13 mouse cellular contexts compared by ENCODE assay signal in the genomic region with DNA sequence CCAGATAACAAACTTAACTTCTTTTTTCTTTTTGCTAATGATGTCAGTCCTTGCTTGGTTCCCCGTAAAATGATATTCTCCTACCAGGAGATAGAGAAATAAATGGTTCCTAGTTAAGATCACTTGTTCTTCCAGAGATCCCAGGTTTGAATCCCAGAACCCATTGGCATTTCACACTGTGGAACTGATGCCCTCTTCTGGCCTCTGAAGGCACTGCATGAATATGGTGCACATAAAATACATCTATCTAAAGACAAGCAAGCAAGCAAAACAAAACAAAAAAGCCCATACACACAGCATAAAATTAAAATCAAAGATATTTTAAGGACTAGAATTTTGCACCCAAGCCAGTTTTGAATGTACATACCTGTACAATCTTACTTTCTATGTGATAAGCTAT.
DNase-seq lines count a peak whose midpoint lies in the region; ATAC-seq and TF ChIP-seq lines count a peak whose summit lies in the region.
"Had no signal": no experiment of that assay in that cellular context is flagged by ENCODE, and none has a peak within 500 bp of the region (broad histone marks: within the 10 kb centered on the region; RNA-seq: fewer than 3 reads in every experiment).

No protein-coding gene starts in this region.

- H3K4me2 ChIP-seq in heart, postnatal 0 days (ENCODE audit: low read depth, low read length), result no peak overlapping the region
- no peak overlapping the region for H3K4me2 ChIP-seq in heart, embryonic 11.5 days
- no peak overlapping the region for H3K4me2 ChIP-seq in limb, embryonic 11.5 days (ENCODE audit: low read depth, severe bottlenecking)
- H3K4me2 ChIP-seq: heart, embryonic 15.5 days; midbrain, embryonic 12.5 days had no signal

- no peaks in the 10 kb centered on the region for H3K4me1 ChIP-seq in heart, postnatal 0 days (ENCODE audit: control insufficient read depth, insufficient read depth)
- H3K4me1 ChIP-seq in heart, embryonic 11.5 days (ENCODE audit: control insufficient read depth, insufficient read depth, low read length), result no peaks in the 10 kb centered on the region
- H3K4me1 ChIP-seq in limb, embryonic 11.5 days (ENCODE audit: control insufficient read depth, insufficient read depth, low read length), result no peaks in the 10 kb centered on the region
- no peaks in the 10 kb centered on the region for H3K4me1 ChIP-seq in limb, embryonic 10.5 days
- H3K4me1 ChIP-seq: heart, embryonic 15.5 days; midbrain, embryonic 12.5 days had no signal

- DNase-seq in heart, postnatal 0 days (ENCODE audit: low spot score), result no peak
- DNase-seq in limb, embryonic 11.5 days (ENCODE audit: low spot score), result peak; percentile 25
- DNase-seq in limb, embryonic 10.5 days (ENCODE audit: low spot score), result no peak
- DNase-seq in A20 (ENCODE audit: low read depth, low spot score) (peak; percentile 6), NIH3T3 (ENCODE audit: low read depth) (peak; percentile 13)
- no peak for DNase-seq in heart, postnatal 25 days (ENCODE audit: low spot score)
- no peak for DNase-seq in gastrocnemius, postnatal 36 days
- DNase-seq: cerebellum, adult 9-11 months had no signal

- H3K9ac ChIP-seq in heart, postnatal 0 days (replicated peaks; ENCODE audit: low read depth, low read length), result no peak overlapping the region
- H3K9ac ChIP-seq in heart, embryonic 11.5 days (ENCODE audit: low read depth, low read length), result no peak overlapping the region
- H3K9ac ChIP-seq in limb, embryonic 11.5 days (ENCODE audit: low read length), result no peak overlapping the region
- H3K9ac ChIP-seq: heart, embryonic 15.5 days; midbrain, embryonic 12.5 days had no signal

- no peaks in the 10 kb centered on the region for H3K27me3 ChIP-seq in heart, postnatal 0 days (ENCODE audit: control insufficient read depth, insufficient read depth, low read length)
- no peaks in the 10 kb centered on the region for H3K27me3 ChIP-seq in heart, embryonic 11.5 days (ENCODE audit: control insufficient read depth, insufficient read depth, low read length)
- no peaks in the 10 kb centered on the region for H3K27me3 ChIP-seq in limb, embryonic 11.5 days (ENCODE audit: control insufficient read depth, insufficient read depth, low read length)
- H3K27me3 ChIP-seq in limb, embryonic 10.5 days (ENCODE audit: low read depth, poor library complexity, severe bottlenecking), result no peaks in the 10 kb centered on the region
- H3K27me3 ChIP-seq: heart, embryonic 15.5 days; midbrain, embryonic 12.5 days had no signal

- no peaks in the 10 kb centered on the region for H3K36me3 ChIP-seq in heart, postnatal 0 days (replicated peaks; ENCODE audit: control insufficient read depth, insufficient read depth, low read length)
- H3K36me3 ChIP-seq in heart, embryonic 11.5 days (ENCODE audit: control insufficient read depth, insufficient read depth, low read length), result no peaks in the 10 kb centered on the region
- H3K36me3 ChIP-seq in limb, embryonic 11.5 days (ENCODE audit: control insufficient read depth, insufficient read depth, low read length), result no peaks in the 10 kb centered on the region
- H3K36me3 ChIP-seq in limb, embryonic 10.5 days, result no peaks in the 10 kb centered on the region
- H3K36me3 ChIP-seq: heart, embryonic 15.5 days; midbrain, embryonic 12.5 days had no signal

- no peak for ATAC-seq in heart, postnatal 0 days (ENCODE audit: insufficient read depth, low read depth)
- ATAC-seq in heart, embryonic 11.5 days (replicated peaks; ENCODE audit: insufficient number of reproducible peaks, low FRiP score, low TSS enrichment), result no peak
- no peak for ATAC-seq in limb, embryonic 11.5 days (ENCODE audit: insufficient number of reproducible peaks, low FRiP score, low TSS enrichment, low read depth)
- ATAC-seq: activated CD4-positive, CD25-positive, alpha-beta regulatory T cell, adult 4 months; forebrain, embryonic 16.5 days had no signal

- no peak overlapping the region for H3K27ac ChIP-seq in heart, postnatal 0 days (ENCODE audit: low read depth)
- H3K27ac ChIP-seq in heart, embryonic 11.5 days (ENCODE audit: low read depth, low read length), result no peak overlapping the region
- H3K27ac ChIP-seq in limb, embryonic 11.5 days (replicated peaks; ENCODE audit: low read depth, low read length), result no peak overlapping the region
- no peak overlapping the region for H3K27ac ChIP-seq in limb, embryonic 10.5 days
- H3K27ac ChIP-seq: heart, embryonic 15.5 days; midbrain, embryonic 12.5 days had no signal

- H3K9me3 ChIP-seq in heart, postnatal 0 days (replicated peaks; ENCODE audit: control insufficient read depth, low read length), result no peaks in the 10 kb centered on the region
- H3K9me3 ChIP-seq in heart, embryonic 11.5 days (replicated peaks; ENCODE audit: control insufficient read depth, low read length), result no peaks in the 10 kb centered on the region
- H3K9me3 ChIP-seq in limb, embryonic 11.5 days (ENCODE audit: control insufficient read depth, low read length), result no peaks in the 10 kb centered on the region
- H3K9me3 ChIP-seq in limb, embryonic 10.5 days (replicated peaks), result no peaks in the 10 kb centered on the region
- H3K9me3 ChIP-seq: heart, embryonic 15.5 days; midbrain, embryonic 12.5 days had no signal

- no peak for TF ChIP-seq EP300 in heart, postnatal 0 days (IDR thresholded peaks at IDR 0.05; ENCODE audit: low read depth)

- intact Hi-C loops in heart, postnatal 25 days (cut with DNase I), result no loop called here
- intact Hi-C loops in gastrocnemius, postnatal 36 days (cut with DNase I), result no loop called here

- 78% methylated on average over 1 of the region's 1 CpGs for WGBS in heart, postnatal 0 days
- 82% methylated on average over 1 of the region's 1 CpGs for WGBS in heart, embryonic 11.5 days (ENCODE audit: insufficient replicate concordance)
- 95% methylated on average over 1 of the region's 1 CpGs for WGBS in limb, embryonic 11.5 days
- WGBS in limb, embryonic 10.5 days, result 89% methylated on average over 1 of the region's 1 CpGs

- peak; percentile 14 for TF ChIP-seq CTCF in heart, postnatal 0 days (IDR thresholded peaks at IDR 0.05; ENCODE audit: low read depth)

- H3K4me3 ChIP-seq in heart, postnatal 0 days (ENCODE audit: low read depth, low read length), result no peak overlapping the region
- no peak overlapping the region for H3K4me3 ChIP-seq in heart, embryonic 11.5 days (ENCODE audit: low read depth, low read length)
- no peak overlapping the region for H3K4me3 ChIP-seq in limb, embryonic 11.5 days (ENCODE audit: low read depth, low read length)
- no peak overlapping the region for H3K4me3 ChIP-seq in limb, embryonic 10.5 days
- H3K4me3 ChIP-seq: heart, embryonic 15.5 days; midbrain, embryonic 12.5 days had no signal

Comparison
In these comparisons a context has a peak if more than half of its experiments do, and no peak if none do; other contexts are left out.
1. DNase-seq: peak in limb, embryonic 11.5 days (single experiment), A20 (single experiment) and NIH3T3 (single experiment); none in heart, postnatal 0 days (single experiment), limb, embryonic 10.5 days (single experiment), heart, postnatal 25 days (single experiment) and gastrocnemius, postnatal 36 days (0 of 2).